Mouse (Mus musculus) ovary, postnatal 36 days (tissue): Measurements from ENCODE around the gene Mast1.

Experiments used
- DNase-seq: peaks from one replicate; pipeline ENCODE4 v3.0.0; 2022; ENCODE audit warnings: low spot score, mixed read lengths

Mast1 gene

DNA sequence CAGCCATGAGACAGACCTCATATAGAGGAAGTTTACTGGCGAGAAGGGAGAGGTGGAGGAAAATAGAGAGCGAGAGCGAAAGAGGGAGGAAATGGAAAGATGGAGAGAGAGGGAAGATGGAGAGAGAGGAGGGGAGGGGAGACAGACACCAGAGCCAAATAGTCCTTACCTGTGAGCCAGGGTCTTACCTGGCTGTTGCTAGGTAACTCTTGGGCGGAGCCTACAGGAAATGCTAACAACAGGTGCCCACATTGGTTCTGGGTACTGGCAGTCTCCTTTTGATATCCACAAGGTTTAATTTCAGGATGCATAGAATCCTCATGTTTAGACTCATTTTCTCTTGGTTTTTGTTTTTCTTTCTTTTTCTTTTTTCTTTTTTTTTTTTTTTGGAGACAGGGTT is 64.1 kb downstream of the Mast1 start:
- no peak for DNase-seq

GRCm38 (mm10) chr8:84872309-84872965 is 64.7 kb downstream of the Mast1 start:
- DNase-seq = peak; percentile 44

- peak; percentile 78 for DNase-seq
Observed at GRCm38 (mm10) chr8:84871376-84872308, 65.5 kb downstream of the Mast1 start, which contains the start of gene Syce2. Gene Syce2, plus strand, starts transcription at chr8:84872111.
